Mouse (Mus musculus): Measurements from ENCODE around the gene Crhr2.

GRCm38 (mm10) chr6:55098603-55099002 lies 34.2 kb downstream of the Crhr2 start:
- TF ChIP-seq CTCF (IDR thresholded peaks at IDR 0.05; ENCODE audit: borderline replicate concordance, extremely low read depth, insufficient read depth, insufficient read length) (no peak), POLR2A (IDR thresholded peaks at IDR 0.05; ENCODE audit: borderline replicate concordance, extremely low read depth, insufficient read depth, insufficient read length, poor library complexity, severe bottlenecking) (no peak)
